Mouse (Mus musculus) left cerebral cortex, adult 2 months (tissue): ENCODE measurements around the gene Cnot10. TPM values are rescaled to one million over a fixed set of nuclear protein-coding genes. Genes with fewer than 3 reads are reported as not detected.

Experiments
- DNase-seq, 2 experiments: peaks; one replicate each; pipeline ENCODE4 v3.0.0; 2021 to 2022; ENCODE audit warnings: low spot score in 2 of 2, mixed read lengths in 1 of 2; ENCODE audit errors: extremely low spot score in 1 of 2
- H3K27ac ChIP-seq: fragments of 200-600 bp; 2 replicates; pipeline ENCODE4 v1.8.1; 2022
- H3K4me3 ChIP-seq: fragments of 200-600 bp; 2 replicates; pipeline ENCODE4 v1.8.1; 2022
- CTCF ChIP-seq: fragments of 200-600 bp; IDR thresholded peaks from 2 replicates; pipeline ENCODE4 v1.8.1; 2022; ENCODE audit warnings: antibody characterized with exemption, mild to moderate bottlenecking, moderate library complexity
- intact Hi-C: fragments of 180-260 bp; cut with DNase I; formaldehyde crosslinking; loops from one replicate; pipeline ENCODE4 v1.15.1; 2025
- total RNA-seq, 2 experiments: library from RNA; stranded (reverse); gene quantifications; 2 replicates each; pipeline ENCODE4 v1.2.3; 2021

Cnot10 gene
- total RNA-seq, 2 experiments from 2014 or later, result 47.7 to 49.1 TPM

DNA sequence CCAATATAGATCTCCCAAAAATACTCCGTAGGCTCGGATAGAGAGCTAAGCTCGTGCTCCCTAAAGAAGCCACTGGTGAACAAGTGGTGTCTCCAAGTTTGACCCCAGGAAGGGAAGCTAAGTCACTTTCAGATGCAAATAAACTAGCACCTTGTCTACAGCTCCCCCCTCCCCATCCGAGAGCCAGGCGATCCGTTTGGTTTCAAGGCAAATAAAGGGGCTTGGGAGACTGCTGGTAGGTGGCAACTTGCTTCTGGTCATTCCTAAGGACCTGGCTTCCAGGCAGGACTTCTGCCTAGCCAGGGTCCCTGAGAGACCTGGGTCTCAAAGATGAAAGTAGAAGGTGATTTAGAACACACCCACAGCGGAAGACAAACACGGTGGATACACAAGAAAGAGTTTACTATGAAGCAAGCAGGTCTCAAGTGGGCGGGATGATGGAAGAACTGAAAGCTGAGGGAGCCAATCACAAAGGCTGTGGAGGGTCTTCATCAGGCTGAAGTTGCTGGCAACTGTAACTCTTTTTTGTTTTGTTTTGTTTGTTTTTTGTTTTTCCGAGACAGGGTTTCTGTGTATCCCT, 83.6 kb downstream of the Cnot10 start:
- TF ChIP-seq CTCF, result no peak
- H3K4me3 ChIP-seq, result no peak overlapping the region
- H3K27ac ChIP-seq, result no peak overlapping the region
- intact Hi-C loops, result no loop called here
- DNase-seq, result no peak

- H3K27ac ChIP-seq, result no peak overlapping the region
- H3K4me3 ChIP-seq, result no peak overlapping the region
- DNase-seq, result no peak
- intact Hi-C loops, result no loop called here
- TF ChIP-seq CTCF, result no peak
These were observed 85.5 kb downstream of the Cnot10 start for GRCm38 (mm10) chr9:114554355-114554979.

- intact Hi-C loops, result no loop called here
- no peak for DNase-seq
- Histone ChIP-seq H3K4me3 (no peak overlapping the region), H3K27ac (no peak overlapping the region)
- no peak for TF ChIP-seq CTCF
These were observed 86.2 kb downstream of the Cnot10 start for GRCm38 (mm10) chr9:114553828-114554227.

DNA sequence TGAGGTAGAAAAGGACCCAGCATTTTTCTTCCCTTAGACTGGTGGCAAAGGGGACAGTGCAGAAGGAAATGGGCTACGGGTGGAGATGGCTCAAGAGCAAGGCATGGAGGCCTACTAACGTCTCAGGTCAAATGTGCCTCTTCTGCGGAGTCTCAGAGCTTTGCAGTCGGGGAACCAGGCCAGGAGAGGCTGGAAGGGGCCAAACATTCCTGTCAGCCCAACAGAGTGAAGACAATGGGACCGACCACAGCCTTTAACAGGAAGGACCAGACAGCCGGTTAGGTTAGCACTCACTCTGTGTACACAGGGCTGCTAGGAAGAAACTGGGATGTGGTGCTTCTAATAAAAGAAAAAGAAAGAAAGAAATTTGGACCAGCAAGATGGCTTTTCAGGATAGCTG, 90.0 kb downstream of the Cnot10 start:
- intact Hi-C loops, result no loop called here
- Histone ChIP-seq H3K27ac (no peak overlapping the region), H3K4me3 (no peak overlapping the region)
- TF ChIP-seq CTCF, result no peak
- no peak for DNase-seq

GRCm38 (mm10) chr9:114549117-114549516, 90.9 kb downstream of the Cnot10 start:
- Histone ChIP-seq H3K4me3 (no peak overlapping the region), H3K27ac (no peak overlapping the region)
- DNase-seq, result no peak
- no peak for TF ChIP-seq CTCF
- intact Hi-C loops, result no loop called here

DNA sequence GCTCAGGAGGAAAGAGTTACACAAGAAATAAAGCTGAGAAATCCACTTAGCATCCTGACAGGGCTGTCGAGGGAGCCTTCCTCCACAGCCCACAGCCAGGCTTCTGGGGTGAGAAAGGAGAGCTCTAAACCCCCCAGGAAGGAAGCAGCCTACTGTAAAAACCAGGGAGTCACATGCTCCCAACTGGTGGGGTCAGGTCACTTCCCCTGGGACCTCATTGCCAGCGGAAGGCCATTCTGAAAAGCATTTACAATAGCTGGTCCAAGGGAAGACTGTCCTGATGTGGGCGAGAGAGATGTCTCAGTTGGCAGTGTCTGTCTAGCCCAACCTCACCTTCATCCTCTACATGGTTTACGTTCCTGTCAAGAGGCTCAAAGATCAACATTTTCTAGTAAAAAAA, 91.5 kb downstream of the Cnot10 start:
- no peak for TF ChIP-seq CTCF
- intact Hi-C loops, result no loop called here
- H3K27ac ChIP-seq, result no peak overlapping the region
- H3K4me3 ChIP-seq, result no peak overlapping the region
- no peak for DNase-seq

DNA sequence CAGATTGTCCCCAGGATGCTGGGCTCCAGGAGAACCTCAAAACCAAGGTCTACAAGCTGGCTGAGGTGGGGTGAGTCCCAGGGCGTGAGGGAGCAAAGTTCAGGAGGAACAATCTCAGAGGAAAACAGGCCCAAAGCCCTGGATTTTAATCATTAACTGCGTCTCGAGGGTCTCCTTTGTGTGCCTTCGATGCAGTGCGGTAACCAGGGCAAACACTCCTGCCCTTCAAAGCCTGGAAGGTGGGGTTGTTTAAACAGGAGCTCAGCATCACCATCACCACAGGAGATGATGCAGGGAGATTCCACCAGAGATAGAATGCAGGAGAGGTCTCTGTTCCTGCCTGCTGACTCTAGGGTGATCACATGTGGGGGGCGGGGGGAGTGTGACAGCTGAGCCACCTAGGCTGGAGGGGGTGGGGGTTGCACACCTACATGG, 92.3 kb downstream of the Cnot10 start:
- no peak for DNase-seq
- Histone ChIP-seq H3K27ac (no peak overlapping the region), H3K4me3 (no peak overlapping the region)
- intact Hi-C loops, result no loop called here
- no peak for TF ChIP-seq CTCF

GRCm38 (mm10) chr9:114546765-114547164, 93.2 kb downstream of the Cnot10 start:
- intact Hi-C loops, result no loop called here
- no peak for TF ChIP-seq CTCF
- DNase-seq, result no peak
- H3K4me3 ChIP-seq, result no peak overlapping the region
- H3K27ac ChIP-seq, result no peak overlapping the region

GRCm38 (mm10) chr9:114544754-114545393, 95.1 kb downstream of the Cnot10 start:
- no peak overlapping the region for H3K27ac ChIP-seq
- no peak for DNase-seq
- intact Hi-C loops, result no loop called here
- H3K4me3 ChIP-seq, result no peak overlapping the region
- TF ChIP-seq CTCF, result no peak

GRCm38 (mm10) chr9:114543882-114544753, 95.9 kb downstream of the Cnot10 start:
- Histone ChIP-seq H3K4me3 (no peak overlapping the region), H3K27ac (no peak overlapping the region)
- TF ChIP-seq CTCF, result no peak
- intact Hi-C loops, result no loop called here
- DNase-seq, result no peak

DNA sequence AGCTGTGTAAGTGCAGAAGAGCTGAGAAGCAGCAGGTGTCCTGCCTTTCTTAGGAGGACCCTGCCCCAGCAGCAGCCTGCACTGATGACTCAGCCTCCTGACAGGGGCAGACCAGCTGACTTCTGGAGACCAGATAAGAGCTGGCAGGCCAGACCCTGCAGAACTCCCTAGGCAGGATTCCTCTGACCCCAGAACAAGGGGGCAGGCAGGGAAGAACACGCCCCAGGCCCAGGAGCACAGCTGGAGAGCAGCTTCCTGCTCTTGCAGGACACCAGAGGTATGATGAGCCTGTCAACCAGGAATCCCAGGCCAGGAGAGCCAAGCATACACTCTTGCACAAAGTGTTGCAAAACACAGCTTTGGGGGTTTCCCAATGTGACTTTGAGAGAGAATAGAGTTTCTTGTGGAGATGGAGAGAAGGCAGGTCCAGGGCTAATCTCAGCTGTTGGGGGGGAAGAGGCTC, 98.7 kb downstream of the Cnot10 start:
- no peak for DNase-seq
- intact Hi-C loops, result no loop called here
- Histone ChIP-seq H3K4me3 (no peak overlapping the region), H3K27ac (no peak overlapping the region)
- TF ChIP-seq CTCF, result no peak
